Mouse (Mus musculus) spleen, adult 10 weeks (tissue): Measurements from ENCODE around the gene Prdm16. TPM values are rescaled to one million over a fixed set of nuclear protein-coding genes. Genes with fewer than 3 reads are reported as not detected.

Experiments used
- polyA plus RNA-seq: library from polyadenylated mRNA; stranded (reverse); fragments of 350-450 nt; fragmentation: Illumina TruSeq; extraction: RNeasy Lipid Tissue Mini Kit (QIAGEN cat#74804); gene quantifications from one replicate; pipeline ENCODE4 v1.2.3, GENCODE M21; 2015; ENCODE audit warnings: low replicate concordance; ENCODE audit not compliant: insufficient read depth

Gene Prdm16
- polyA plus RNA-seq, result 1.4 TPM

DNA sequence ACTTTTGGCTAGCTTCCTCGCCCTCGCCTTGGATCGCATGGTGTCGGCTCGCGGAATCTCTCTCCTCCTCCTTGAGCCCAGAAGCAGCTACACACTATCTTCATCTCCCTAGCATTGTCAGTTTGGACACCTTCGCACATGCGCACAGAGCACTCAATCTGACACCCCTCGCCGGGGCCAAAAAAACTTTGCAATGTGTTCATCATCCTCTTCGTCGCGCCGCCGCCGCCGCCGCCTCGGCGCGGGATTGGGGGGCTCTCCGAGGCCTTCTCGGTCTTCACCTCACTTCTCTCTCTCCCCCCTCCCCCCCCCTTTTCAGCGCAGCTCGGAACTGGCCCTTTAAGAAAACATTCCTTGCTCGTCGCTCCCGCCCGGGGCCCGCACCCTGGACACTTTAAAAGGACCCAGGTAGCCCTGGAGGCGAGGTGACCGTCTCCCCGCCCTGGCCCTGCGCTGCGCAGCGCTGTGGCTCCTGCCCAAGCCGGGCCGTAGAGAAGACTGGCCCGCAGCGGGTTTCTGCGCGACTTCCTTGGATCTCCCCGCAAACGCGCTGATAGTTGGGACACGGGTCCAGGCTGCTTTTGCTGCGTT lies at the start of gene Prdm16:
Prdm16 (minus strand) TSS at position 153 of the 591 bp plus-strand sequence.

DNA sequence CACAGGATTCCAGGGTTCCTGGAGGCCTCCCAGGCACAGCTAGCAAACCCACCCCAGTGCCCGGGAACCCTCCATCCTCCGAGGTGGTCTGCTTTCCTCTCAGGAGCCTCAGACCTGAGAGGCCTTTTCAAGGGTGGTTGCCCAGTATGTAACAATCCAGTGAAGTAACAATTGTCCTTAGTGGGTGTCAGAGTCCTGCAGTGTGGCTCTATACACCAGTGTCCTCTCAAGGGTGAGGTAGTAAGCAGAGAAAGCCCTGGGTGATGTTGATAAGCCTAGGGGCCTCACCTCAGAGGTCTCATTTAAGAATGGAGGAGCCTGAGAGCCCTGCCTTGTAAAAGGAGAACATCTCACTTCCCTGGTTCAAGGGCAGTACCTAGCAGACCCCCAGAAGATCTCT lies 31.1 kb upstream of the Prdm16 start, which contains the start of gene Actrt2:
Actrt2 (minus strand) TSS at position 101 of the 400 bp plus-strand sequence.

DNA sequence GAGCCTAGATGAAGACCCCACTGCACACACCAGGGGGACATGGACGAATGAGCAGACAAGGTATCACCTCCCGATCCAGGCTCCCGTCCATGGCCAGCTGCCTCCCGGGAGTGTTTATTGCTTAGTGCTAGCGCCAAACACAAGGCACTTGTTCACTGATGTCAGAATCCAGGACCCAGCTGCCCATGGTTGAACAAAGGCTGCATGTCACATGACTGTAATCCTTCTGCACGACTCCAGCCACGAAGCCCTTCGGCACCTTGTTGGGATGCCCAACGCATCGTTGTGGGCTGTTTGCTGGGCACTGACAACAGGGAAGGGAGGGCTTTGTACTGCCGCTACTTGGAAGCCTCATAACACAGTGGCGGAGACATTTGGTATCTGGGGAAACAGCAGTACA lies 300.9 kb downstream of the Prdm16 start, which contains the start of gene B230104I21Rik:
B230104I21Rik (plus strand) TSS at position 367 of the 400 bp plus-strand sequence.

DNA sequence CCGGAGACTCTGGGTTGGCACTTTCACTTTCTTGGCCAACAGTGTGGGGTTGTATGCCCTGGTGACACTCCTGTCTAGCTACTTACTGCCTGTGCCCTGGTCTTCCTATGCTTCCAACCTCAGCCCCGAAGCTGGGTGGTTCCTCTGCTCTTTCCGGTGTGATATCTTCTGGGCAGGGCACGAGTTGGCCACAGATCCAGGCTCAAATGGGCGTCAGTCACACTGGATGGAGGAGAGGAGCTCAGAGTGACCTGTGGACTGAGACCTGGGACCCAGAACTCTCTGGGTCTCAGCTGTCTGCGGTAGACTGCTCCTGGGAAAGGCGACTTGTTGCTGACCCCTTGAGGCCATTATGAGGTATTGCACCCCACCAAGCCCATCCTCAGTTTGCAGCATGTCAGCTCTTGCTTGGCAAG lies 335.2 kb downstream of the Prdm16 start, which contains the start of gene Arhgef16:
Arhgef16 (minus strand) TSS at position 211 of the 416 bp plus-strand sequence.

Other genes starting within 250 kb of the Prdm16 start
- not detected for gene Actrt2, start 31.0 kb upstream of the Prdm16 start, polyA plus RNA-seq
- gene Ttc34, start 200.6 kb upstream of the Prdm16 start, polyA plus RNA-seq, result not detected
- not detected for gene Mmel1, start 232.7 kb upstream of the Prdm16 start, polyA plus RNA-seq